Mouse (Mus musculus): ENCODE data around the gene Psmd2. TPM values are rescaled to one million over a fixed set of nuclear protein-coding genes. Genes with fewer than 3 reads are reported as not detected.

The Psmd2 gene
- total RNA-seq, 2 experiments from 2014 or later: 214 to 216 TPM

Small RNA genes lying within 50 kb of the gene (microRNA-seq; reads per million reads assigned to microRNA genes)
- gene Mir1224 (ENCODE audit: borderline number of aligned reads in 2 of 2): 0 reads per million in 2 experiments

Other genes starting within 250 kb of the Psmd2 start
- gene Abcc5, start 225.3 kb upstream of the Psmd2 start, total RNA-seq (2021): 10 to 100 TPM; 32.2 to 34.5 TPM
- 10 to 100 TPM; 54.4 to 64.3 TPM for gene Eif2b5, start 152.8 kb upstream of the Psmd2 start, total RNA-seq (2021)
- 10 to 100 TPM; 44.9 to 47.2 TPM for gene Dvl3, start 134.7 kb upstream of the Psmd2 start, total RNA-seq (2021)
- gene Ap2m1, start 116.2 kb upstream of the Psmd2 start, total RNA-seq (2021): 100 to 1,000 TPM; 210 to 214 TPM
- gene Abcf3, start 103.1 kb upstream of the Psmd2 start, total RNA-seq (2021): 10 to 100 TPM; 62.6 to 65.9 TPM
- gene Vwa5b2, start 62.2 kb upstream of the Psmd2 start, total RNA-seq (2021): under 1 TPM in 1 of 2 experiments, not detected in 1; 0.05 TPM
- 1 to 10 TPM; 6.4 to 8.0 TPM for gene Eef1akmt4, start 40.1 kb upstream of the Psmd2 start, total RNA-seq (2021)
- gene Gm49333, start 40.0 kb upstream of the Psmd2 start, total RNA-seq (2021): not detected
- 1 to 10 TPM; 8.7 to 8.8 TPM for gene Alg3, start 39.9 kb upstream of the Psmd2 start, total RNA-seq (2021)
- gene Camk2n2, start 30.4 kb upstream of the Psmd2 start, total RNA-seq (2021): 1 to 10 TPM; 1.1 to 1.2 TPM
- gene Ece2, start 21.8 kb upstream of the Psmd2 start, total RNA-seq (2021): 1 to 10 TPM in 1 of 2 experiments, under 1 TPM in 1; 0.41 to 1.2 TPM
- 100 to 1,000 TPM; 388 to 434 TPM for gene Eif4g1, start 16.7 kb downstream of the Psmd2 start, total RNA-seq (2021)
- 10 to 100 TPM; 27.9 to 30.2 TPM for gene Fam131a, start 41.6 kb downstream of the Psmd2 start, total RNA-seq (2021)
- 10 to 100 TPM; 10.5 to 12.4 TPM for gene Polr2h, start 66.0 kb downstream of the Psmd2 start, total RNA-seq (2021)
- gene Clcn2, start 66.1 kb downstream of the Psmd2 start, total RNA-seq (2021): 1 to 10 TPM; 2.3 to 2.6 TPM
- 1 to 10 TPM; 2.1 to 2.5 TPM for gene Chrd, start 81.5 kb downstream of the Psmd2 start, total RNA-seq (2021)
- gene Thpo, start 82.9 kb downstream of the Psmd2 start, total RNA-seq (2021): under 1 TPM in 1 of 2 experiments, not detected in 1; 0.25 TPM